Mouse (Mus musculus) ES-Bruce4 (cell line): ENCODE data around the gene Gnb2. TPM values are rescaled to one million over a fixed set of nuclear protein-coding genes. Genes with fewer than 3 reads are reported as not detected.

Experiments used
- H3K27ac ChIP-seq: 2 replicates; pipeline ENCODE4 v1.5.1; 2012; ENCODE audit warnings: low read length, inconsistent platforms; ENCODE audit not compliant: insufficient read depth
- H3K27me3 ChIP-seq: 2 replicates; pipeline ENCODE4 v1.6.1; 2012; ENCODE audit warnings: mild to moderate bottlenecking, low read length, inconsistent platforms; ENCODE audit not compliant: control insufficient read depth, poor library complexity, insufficient read depth, severe bottlenecking
- H3K36me3 ChIP-seq: 2 replicates; pipeline ENCODE4 v1.6.1; 2012; ENCODE audit warnings: inconsistent platforms, mild to moderate bottlenecking, low read length, moderate library complexity; ENCODE audit not compliant: control insufficient read depth, poor library complexity, insufficient read depth, severe bottlenecking
- H3K4me1 ChIP-seq: one replicate; pipeline ENCODE4 v1.8.1; 2011; ENCODE audit warnings: low read length; ENCODE audit not compliant: control insufficient read depth, insufficient read depth
- H3K4me3 ChIP-seq: 2 replicates; pipeline ENCODE4 v1.5.1; 2011; ENCODE audit warnings: low read depth, mild to moderate bottlenecking, low read length
- H3K9ac ChIP-seq: 2 replicates; pipeline ENCODE4 v1.6.1; 2012; ENCODE audit warnings: low read depth, mild to moderate bottlenecking, inconsistent platforms; ENCODE audit not compliant: poor library complexity, severe bottlenecking
- H3K9me3 ChIP-seq: replicated peaks from 2 replicates; pipeline ENCODE4 v1.6.1; 2012; ENCODE audit warnings: mild to moderate bottlenecking, low read length, inconsistent platforms; ENCODE audit not compliant: control insufficient read depth, poor library complexity, insufficient read depth, severe bottlenecking
- CTCF ChIP-seq: IDR thresholded peaks from one replicate; pipeline ENCODE4 v1.8.1; 2011; ENCODE audit warnings: low read depth, low read length
- EP300 ChIP-seq: IDR thresholded peaks from 2 replicates; pipeline ENCODE4 v1.6.1; 2011; ENCODE audit warnings: low read depth, low read length; ENCODE audit not compliant: insufficient read depth
- POLR2A ChIP-seq: IDR thresholded peaks from one replicate; pipeline ENCODE4 v1.8.1; 2011; ENCODE audit warnings: low read length; ENCODE audit not compliant: insufficient read depth
- polyA plus RNA-seq: library from polyadenylated mRNA; stranded (reverse); fragments of >200 nt; gene quantifications from 2 replicates; pipeline ENCODE4 v1.2.4, GENCODE M21; 2011; ENCODE audit warnings: low read depth; ENCODE audit not compliant: missing spikeins, insufficient read depth, insufficient read length

The Gnb2 gene
- polyA plus RNA-seq, 1 experiment: 208 TPM

DNA sequence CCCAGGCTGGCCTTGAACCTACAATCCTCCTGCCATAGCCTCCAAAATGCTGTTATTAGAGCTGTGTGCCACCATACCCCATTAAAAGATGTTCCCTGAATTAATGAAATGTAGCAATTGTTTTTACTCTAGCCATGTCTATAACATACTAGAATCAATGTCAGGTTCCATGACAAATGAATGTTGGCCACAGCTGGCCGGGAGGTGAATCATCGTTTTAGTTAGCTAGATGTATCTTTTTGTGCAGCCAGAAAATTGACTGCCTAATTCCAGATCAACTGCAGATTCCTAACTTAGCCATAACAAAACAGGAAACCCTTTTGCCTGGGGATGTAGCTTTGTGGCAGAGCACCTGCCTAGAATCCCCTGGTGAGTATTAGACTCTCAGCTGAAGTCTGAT, 16.5 kb upstream of the Gnb2 start:
- TF ChIP-seq CTCF (no peak), EP300 (no peak), POLR2A (no peak)

DNA sequence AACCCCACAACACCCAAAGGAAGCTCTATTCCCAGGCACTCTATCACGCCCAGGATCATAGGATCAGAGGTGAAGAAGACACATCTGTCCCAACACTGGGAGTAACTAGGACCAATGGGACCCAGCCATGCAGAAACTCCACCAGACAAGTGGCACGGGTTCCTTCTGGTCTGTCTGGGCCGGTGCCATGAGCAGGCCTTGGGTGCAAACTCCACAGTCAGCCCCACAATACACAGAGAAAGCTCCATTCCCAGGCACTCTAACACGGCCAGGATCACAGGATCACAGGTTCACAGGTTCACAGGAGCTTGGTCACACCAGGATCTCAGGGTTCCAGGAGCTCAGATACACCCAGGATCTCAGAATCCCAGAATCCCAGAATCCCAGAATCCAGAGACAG, 12.3 kb upstream of the Gnb2 start:
- H3K9ac ChIP-seq: no peak overlapping the region
- no peaks in the 10 kb centered on the region for H3K4me1 ChIP-seq
- TF ChIP-seq POLR2A (no peak), CTCF (no peak), EP300 (no peak)

More for the DNA sequence above, 16.5 kb upstream of the Gnb2 start:
- no peak overlapping the region for H3K27ac ChIP-seq
- no peaks in the 10 kb centered on the region for H3K9me3 ChIP-seq
- H3K4me1 ChIP-seq: no peaks in the 10 kb centered on the region
- H3K27me3 ChIP-seq: no peaks in the 10 kb centered on the region
- no peak overlapping the region for H3K4me3 ChIP-seq
- no peak overlapping the region for H3K9ac ChIP-seq
- no peaks in the 10 kb centered on the region for H3K36me3 ChIP-seq

DNA sequence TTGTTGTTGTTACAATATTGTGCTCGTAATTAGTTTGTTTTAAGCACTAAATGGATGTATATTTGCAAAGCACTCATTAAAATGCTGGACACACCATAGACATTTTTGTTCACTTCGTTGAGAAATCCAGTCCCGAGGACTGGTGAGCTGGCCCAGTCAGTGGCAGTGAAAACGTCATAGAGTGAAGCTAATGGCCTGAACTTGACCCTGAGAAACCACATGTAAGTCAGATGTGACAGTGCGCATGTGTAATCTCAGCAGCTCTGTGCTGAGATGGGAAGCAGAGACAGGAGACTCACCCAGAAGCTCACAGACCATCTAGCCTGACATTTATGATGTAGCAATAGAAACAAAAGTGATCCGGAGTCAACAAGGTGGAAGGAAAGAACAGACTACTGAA, 11.6 kb upstream of the Gnb2 start:
- Histone ChIP-seq H3K36me3 (no peaks in the 10 kb centered on the region), H3K9me3 (no peaks in the 10 kb centered on the region), H3K27me3 (no peaks in the 10 kb centered on the region), H3K27ac (no peak overlapping the region), H3K9ac (no peak overlapping the region), H3K4me1 (no peaks in the 10 kb centered on the region), H3K4me3 (no peak overlapping the region)
- no peak for TF ChIP-seq EP300

More for the DNA sequence above, 12.3 kb upstream of the Gnb2 start:
- Histone ChIP-seq H3K4me3 (no peak overlapping the region), H3K27ac (no peak overlapping the region), H3K27me3 (no peaks in the 10 kb centered on the region), H3K9me3 (no peaks in the 10 kb centered on the region), H3K36me3 (no peaks in the 10 kb centered on the region)

DNA sequence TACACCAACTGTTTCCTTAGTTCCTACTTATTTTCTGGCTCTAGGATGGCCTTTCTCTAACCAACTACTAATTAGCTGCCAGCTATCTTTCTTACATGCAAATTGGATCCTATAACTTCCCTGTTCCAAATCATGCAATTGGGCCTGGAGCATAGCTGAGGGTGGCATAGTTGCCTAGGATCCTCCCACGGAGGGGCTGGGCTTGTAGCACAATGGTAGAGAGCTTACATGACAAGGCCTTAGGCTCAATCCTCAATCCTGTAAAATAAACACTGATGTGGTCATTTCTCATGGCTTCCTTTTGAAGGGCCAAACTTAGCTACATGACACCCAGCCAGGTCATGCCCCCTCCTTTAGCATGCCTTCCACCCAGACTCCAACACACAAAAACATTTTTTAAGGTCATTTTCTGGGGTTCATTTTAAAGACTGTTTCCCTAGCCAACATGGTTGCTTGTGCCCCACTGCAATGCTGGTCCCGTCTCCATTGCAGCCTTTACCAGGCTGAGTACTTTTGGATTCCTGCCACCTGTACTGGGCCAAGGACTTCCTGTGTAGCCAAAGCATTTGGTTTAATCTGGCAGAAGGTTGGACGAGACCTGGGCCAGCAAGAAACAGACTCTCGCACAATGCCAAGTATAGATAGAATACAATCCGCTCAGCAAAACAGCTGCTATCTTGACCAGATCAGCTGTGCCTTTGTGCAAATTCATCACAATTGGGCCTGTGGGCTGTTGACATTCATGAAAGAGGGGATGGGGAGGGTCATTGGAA, 8.6 kb upstream of the Gnb2 start:
- no peaks in the 10 kb centered on the region for H3K4me1 ChIP-seq
- no peak overlapping the region for H3K27ac ChIP-seq
- no peaks in the 10 kb centered on the region for H3K27me3 ChIP-seq
- no peak overlapping the region for H3K4me3 ChIP-seq
- H3K9me3 ChIP-seq: no peaks in the 10 kb centered on the region
- H3K9ac ChIP-seq: no peak overlapping the region
- no peaks in the 10 kb centered on the region for H3K36me3 ChIP-seq
- no peak for TF ChIP-seq CTCF

DNA sequence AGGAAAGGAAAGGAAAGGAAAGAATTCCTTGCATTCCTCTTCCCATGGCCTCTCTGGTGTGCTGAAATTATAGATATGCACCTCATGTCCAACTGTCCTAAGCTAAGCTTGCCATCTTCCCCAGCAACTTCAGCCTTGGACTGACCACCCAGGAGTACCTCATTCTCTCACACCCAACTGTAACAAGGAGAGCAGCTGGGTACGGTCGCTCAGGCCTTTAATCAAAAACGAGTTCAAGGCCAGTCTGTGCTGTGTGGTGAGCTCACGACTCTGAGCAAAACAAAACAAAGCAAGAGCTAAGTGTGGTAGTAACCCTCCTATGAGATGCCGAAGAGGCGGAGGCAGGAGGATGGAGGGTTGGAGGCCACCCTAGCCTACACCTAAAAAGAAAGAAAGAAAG, 7.7 kb upstream of the Gnb2 start:
- H3K9ac ChIP-seq: no peak overlapping the region
- H3K9me3 ChIP-seq: no peaks in the 10 kb centered on the region
- H3K4me3 ChIP-seq: no peak overlapping the region
- no peaks in the 10 kb centered on the region for H3K27me3 ChIP-seq
- H3K27ac ChIP-seq: no peak overlapping the region
- no peaks in the 10 kb centered on the region for H3K36me3 ChIP-seq
- H3K4me1 ChIP-seq: no peaks in the 10 kb centered on the region
- TF ChIP-seq EP300: no peak
- TF ChIP-seq POLR2A: no peak
- no peak for TF ChIP-seq CTCF

DNA sequence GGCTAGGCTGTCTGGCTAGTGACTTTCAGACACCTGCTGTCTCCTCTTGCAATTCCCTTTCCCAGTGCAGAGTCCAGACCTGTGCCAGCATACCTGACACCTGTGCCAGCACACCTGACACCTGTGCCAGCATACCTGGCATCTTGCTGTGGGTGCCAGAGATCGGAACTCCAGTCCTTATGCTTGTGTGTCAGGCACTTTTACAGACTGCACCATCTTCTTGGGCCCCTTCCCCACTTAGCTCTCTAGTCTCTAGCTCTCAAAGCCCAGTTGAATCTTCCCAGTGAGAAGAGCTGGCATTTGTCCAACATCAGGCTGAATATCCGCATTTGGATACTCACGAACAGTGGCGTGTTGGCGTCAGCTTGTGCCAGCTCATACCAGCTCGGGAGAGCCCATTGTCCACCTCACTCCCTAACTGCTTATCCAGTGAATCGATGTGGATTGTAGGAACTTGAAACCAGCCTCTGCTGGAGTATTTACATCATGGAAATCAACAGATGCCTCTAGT, 6.0 kb upstream of the Gnb2 start:
- H3K4me3 ChIP-seq: no peak overlapping the region
- no peaks in the 10 kb centered on the region for H3K9me3 ChIP-seq
- no peak overlapping the region for H3K9ac ChIP-seq
- no peaks in the 10 kb centered on the region for H3K36me3 ChIP-seq
- no peaks in the 10 kb centered on the region for H3K27me3 ChIP-seq
- H3K4me1 ChIP-seq: no peaks in the 10 kb centered on the region
- no peak for TF ChIP-seq POLR2A
- TF ChIP-seq CTCF: no peak
- no peak for TF ChIP-seq EP300
- no peak overlapping the region for H3K27ac ChIP-seq
